Mouse (Mus musculus) midbrain, embryonic 10.5 days (tissue): ENCODE results near the gene Ifne. TPM values are rescaled to one million over a fixed set of nuclear protein-coding genes. Genes with fewer than 3 reads are reported as not detected.
"Not testable (repeated sequence)": the region's sequence is repeated elsewhere in the genome, so short reads cannot be mapped to it uniquely, and the experiment has no call there.

Experiments used
- DNase-seq: peaks from one replicate; pipeline ENCODE4 v3.0.0-alpha.2; 2017; ENCODE audit warnings: low spot score
- H3K27ac ChIP-seq: fragments of 300-500 bp; sonication (generic); replicated peaks from 2 replicates; pipeline ENCODE4 v1.5.1; 2016; ENCODE audit warnings: mild to moderate bottlenecking
- H3K27me3 ChIP-seq: fragments of 300-500 bp; sonication (generic); 2 replicates; pipeline ENCODE4 v1.6.1; 2016; ENCODE audit warnings: low read depth, mild to moderate bottlenecking; ENCODE audit not compliant: poor library complexity, severe bottlenecking
- H3K36me3 ChIP-seq: fragments of 300-500 bp; sonication (generic); 2 replicates; pipeline ENCODE4 v1.6.1; 2016; ENCODE audit warnings: mild to moderate bottlenecking, moderate library complexity
- H3K4me1 ChIP-seq: fragments of 300-500 bp; sonication (generic); 2 replicates; pipeline ENCODE4 v1.6.1; 2016
- H3K4me3 ChIP-seq: fragments of 300-500 bp; sonication (generic); 2 replicates; pipeline ENCODE4 v1.5.1; 2016; ENCODE audit warnings: mild to moderate bottlenecking, moderate library complexity
- H3K9me3 ChIP-seq: fragments of 300-500 bp; sonication (generic); replicated peaks from 2 replicates; pipeline ENCODE4 v1.6.1; 2016; ENCODE audit warnings: mild to moderate bottlenecking
- WGBS: fragments of 180-500 bp; shearing (Covaris S2); methylation state at CpG from one replicate; pipeline ENCODE4 v1.1.7; 2016; 5-methylcytosine and 5-hydroxymethylcytosine counted together
- polyA plus RNA-seq: library from polyadenylated mRNA; unstranded; fragments of >200 nt; fragmentation: Nextera tagmentation; extraction: Ambion mirVana; gene quantifications from 2 replicates; pipeline ENCODE4 v1.2.1, GENCODE M21; 2016

Ifne gene
- polyA plus RNA-seq, 1 experiment from 2014 or later = not detected

GRCm38 (mm10) chr4:88864599-88864998 is 15.4 kb downstream of the Ifne start:
- Histone ChIP-seq H3K4me1 (peaks cover 20% of the 10 kb centered on the region), H3K27me3 (peaks cover 46% of the 10 kb centered on the region), H3K27ac (no peak overlapping the region), H3K4me3 (no peak overlapping the region), H3K36me3 (no peaks in the 10 kb centered on the region), H3K9me3 (no peaks in the 10 kb centered on the region)
- DNase-seq = no peak
- WGBS = 72% methylated on average over 9 of the region's 9 CpGs

GRCm38 (mm10) chr4:88863309-88863708 is 16.7 kb downstream of the Ifne start:
- Histone ChIP-seq H3K36me3 (no peaks in the 10 kb centered on the region), H3K27me3 (peaks cover 38% of the 10 kb centered on the region), H3K4me1 (peaks cover 20% of the 10 kb centered on the region), H3K9me3 (no peaks in the 10 kb centered on the region), H3K4me3 (no peak overlapping the region), H3K27ac (no peak overlapping the region)
- DNase-seq = no peak
- 7% methylated on average over 7 of the region's 7 CpGs for WGBS

- Histone ChIP-seq H3K4me1 (peaks cover 9% of the 10 kb centered on the region), H3K36me3 (no peaks in the 10 kb centered on the region), H3K27ac (no peak overlapping the region), H3K9me3 (no peaks in the 10 kb centered on the region), H3K4me3 (no peak overlapping the region), H3K27me3 (peaks cover 14% of the 10 kb centered on the region; the same call in 1 of the 2 replicates)
- DNase-seq = no peak
Observed at GRCm38 (mm10) chr4:88859214-88859613, 20.8 kb downstream of the Ifne start.

GRCm38 (mm10) chr4:88851026-88851763 is 28.8 kb downstream of the Ifne start:
- H3K9me3 ChIP-seq = no peaks in the 10 kb centered on the region
- peaks cover 8% of the 10 kb centered on the region for H3K4me1 ChIP-seq
- H3K27me3 ChIP-seq = 0 out of 2 replicates have a peak, but pooled peaks cover 9% of the 10 kb centered on the region
- H3K36me3 ChIP-seq = no peaks in the 10 kb centered on the region
- WGBS = 37% methylated on average over 4 of the region's 4 CpGs
- no peak overlapping the region for H3K4me3 ChIP-seq
- DNase-seq = no peak
- no peak overlapping the region for H3K27ac ChIP-seq

GRCm38 (mm10) chr4:88849698-88850097 is 30.3 kb downstream of the Ifne start, which contains the start of gene Ifna1:
Gene Ifna1 (plus strand): TSS chr4:88850087.
- Histone ChIP-seq H3K27ac (no peak within 1 kb of the TSS), H3K36me3 (no peaks in the 10 kb centered on the region), H3K4me1 (peaks cover 8% of the 10 kb centered on the region), H3K27me3 (0 out of 2 replicates have a peak, but pooled peaks cover 9% of the 10 kb centered on the region), H3K4me3 (no peak within 1 kb of the TSS), H3K9me3 (no peaks in the 10 kb centered on the region)
- 86% methylated on average over 1 of the region's 1 CpGs for WGBS
- DNase-seq = no peak

GRCm38 (mm10) chr4:88845334-88845733 is 34.7 kb downstream of the Ifne start:
- 0 out of 2 replicates have a peak, but pooled peaks cover 5% of the 10 kb centered on the region for H3K27me3 ChIP-seq
- WGBS = 56% methylated on average over 2 of the region's 2 CpGs

GRCm38 (mm10) chr4:88841438-88841911 is 38.5 kb downstream of the Ifne start, which contains the start of gene Ifna4:
Gene Ifna4 (plus strand): TSS chr4:88841861.
- H3K9me3 ChIP-seq = no peaks in the 10 kb centered on the region
- H3K27me3 ChIP-seq = no peaks in the 10 kb centered on the region
- H3K4me1 ChIP-seq = no peaks in the 10 kb centered on the region
- no peak within 1 kb of the TSS for H3K4me3 ChIP-seq
- no peak for DNase-seq
- no peaks in the 10 kb centered on the region for H3K36me3 ChIP-seq
- H3K27ac ChIP-seq = no peak within 1 kb of the TSS
- WGBS = 49% methylated on average over 2 of the region's 2 CpGs

More at GRCm38 (mm10) chr4:88845334-88845733, 34.7 kb downstream of the Ifne start:
- Histone ChIP-seq H3K36me3 (no peaks in the 10 kb centered on the region), H3K27ac (no peak overlapping the region), H3K4me1 (no peaks in the 10 kb centered on the region), H3K9me3 (no peaks in the 10 kb centered on the region), H3K4me3 (no peak overlapping the region)
- no peak for DNase-seq

GRCm38 (mm10) chr4:88840058-88840457 is 39.9 kb downstream of the Ifne start:
- Histone ChIP-seq H3K9me3 (no peaks in the 10 kb centered on the region), H3K27ac (no peak overlapping the region), H3K36me3 (no peaks in the 10 kb centered on the region), H3K4me3 (no peak overlapping the region), H3K27me3 (no peaks in the 10 kb centered on the region), H3K4me1 (no peaks in the 10 kb centered on the region)
- DNase-seq = no peak
- 86% methylated on average over 3 of the region's 3 CpGs for WGBS

- Histone ChIP-seq H3K36me3 (no peaks in the 10 kb centered on the region), H3K27me3 (no peaks in the 10 kb centered on the region), H3K9me3 (no peaks in the 10 kb centered on the region), H3K4me1 (no peaks in the 10 kb centered on the region), H3K4me3 (no peak overlapping the region), H3K27ac (no peak overlapping the region)
- WGBS = 59% methylated on average over 3 of the region's 3 CpGs
- DNase-seq = no peak
Observed at GRCm38 (mm10) chr4:88838828-88839227, 41.2 kb downstream of the Ifne start.

- not testable (repeated sequence) for DNase-seq, H3K36me3 ChIP-seq, H3K9me3 ChIP-seq, H3K27me3 ChIP-seq, H3K27ac ChIP-seq, H3K4me3 ChIP-seq, H3K4me1 ChIP-seq
- WGBS = 70% methylated on average over 1 of the region's 1 CpGs
Observed at GRCm38 (mm10) chr4:88835225-88835624, 44.8 kb downstream of the Ifne start, which contains the start of gene Ifna5. Gene Ifna5 (plus strand): TSS chr4:88835525.

- DNase-seq = no peak
- Histone ChIP-seq H3K27ac (no peak overlapping the region), H3K27me3 (no peaks in the 10 kb centered on the region), H3K4me1 (no peaks in the 10 kb centered on the region), H3K4me3 (no peak overlapping the region), H3K9me3 (no peaks in the 10 kb centered on the region), H3K36me3 (no peaks in the 10 kb centered on the region)
- WGBS = 31% methylated on average over 4 of the region's 4 CpGs
Observed at GRCm38 (mm10) chr4:88830523-88830922, 49.5 kb downstream of the Ifne start.
